Mouse (Mus musculus) hindbrain, embryonic 15.5 days (tissue): ENCODE data around the gene Smoc1. TPM values are rescaled to one million over a fixed set of nuclear protein-coding genes. Genes with fewer than 3 reads are reported as not detected.

Experiments used
- ATAC-seq: fragments of 200-750 bp; cut with Nextera tagmentation; 2 replicates; pipeline ENCODE4 v1.8.0; 2017; ENCODE audit warnings: low read depth, moderate number of reproducible peaks, moderate TSS enrichment; ENCODE audit not compliant: low FRiP score
- H3K27ac ChIP-seq: fragments of 300-500 bp; sonication (generic); replicated peaks from 2 replicates; pipeline ENCODE4 v1.5.1; 2015; ENCODE audit warnings: mild to moderate bottlenecking, inconsistent platforms
- H3K27me3 ChIP-seq: fragments of 300-500 bp; sonication (generic); 2 replicates; pipeline ENCODE4 v1.6.1; 2015; ENCODE audit warnings: control low read depth, inconsistent platforms
- H3K36me3 ChIP-seq: fragments of 300-500 bp; sonication (generic); 2 replicates; pipeline ENCODE4 v1.6.1; 2015; ENCODE audit warnings: control low read depth, inconsistent platforms
- H3K4me1 ChIP-seq: fragments of 300-500 bp; sonication (generic); replicated peaks from 2 replicates; pipeline ENCODE4 v1.6.1; 2015; ENCODE audit warnings: control low read depth, inconsistent platforms
- H3K4me2 ChIP-seq: fragments of 300-500 bp; sonication (generic); 2 replicates; pipeline ENCODE4 v1.6.1; 2015; ENCODE audit warnings: moderate library complexity, mild to moderate bottlenecking, inconsistent platforms
- H3K4me3 ChIP-seq: fragments of 300-500 bp; sonication (generic); 2 replicates; pipeline ENCODE4 v1.5.1; 2015; ENCODE audit warnings: mild to moderate bottlenecking, inconsistent platforms
- H3K9ac ChIP-seq: fragments of 300-500 bp; sonication (generic); 2 replicates; pipeline ENCODE4 v1.6.1; 2015; ENCODE audit warnings: inconsistent platforms
- H3K9me3 ChIP-seq: fragments of 300-500 bp; sonication (generic); 2 replicates; pipeline ENCODE4 v1.6.1; 2016; ENCODE audit warnings: control low read depth, inconsistent platforms
- WGBS: fragments of 180-500 bp; shearing (Covaris S2); methylation state at CpG from one replicate; pipeline ENCODE4 v1.1.7; 2015; 5-methylcytosine and 5-hydroxymethylcytosine counted together
- polyA plus RNA-seq: library from polyadenylated mRNA; unstranded; fragments of >200 nt; fragmentation: Nextera tagmentation; extraction: Ambion mirVana; gene quantifications from 2 replicates; pipeline ENCODE4 v1.2.1, GENCODE M21; 2015

Smoc1 gene
- polyA plus RNA-seq, 1 experiment from 2014 or later, result 37.7 TPM

DNA sequence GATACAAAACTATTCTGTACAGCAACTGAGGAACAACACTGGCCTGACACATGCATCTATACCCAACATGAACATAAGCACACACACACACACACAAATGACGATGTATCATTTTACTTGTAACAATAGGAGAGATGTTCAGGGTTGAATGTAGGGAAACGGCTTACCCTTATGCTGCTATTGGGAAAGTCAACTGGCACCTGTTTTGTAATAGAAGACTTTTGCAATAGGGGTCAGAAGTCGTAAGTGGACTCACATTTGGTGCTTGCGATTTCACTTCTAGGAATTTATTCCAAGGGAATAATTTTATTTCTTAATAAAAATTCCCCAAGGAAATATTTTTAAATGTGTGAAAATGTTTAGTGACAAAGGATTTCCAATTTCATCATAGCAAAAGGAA lies 85.7 kb downstream of the Smoc1 start:
- no peak overlapping the region for H3K27ac ChIP-seq
- ATAC-seq, result no peak
- H3K4me1 ChIP-seq, result peaks cover 14% of the 10 kb centered on the region
- WGBS, result 94% methylated on average over 4 of the region's 4 CpGs
- H3K36me3 ChIP-seq, result no peaks in the 10 kb centered on the region
- H3K27me3 ChIP-seq, result no peaks in the 10 kb centered on the region
- H3K9ac ChIP-seq, result no peak overlapping the region
- no peak overlapping the region for H3K4me3 ChIP-seq
- H3K4me2 ChIP-seq, result no peak overlapping the region
- no peaks in the 10 kb centered on the region for H3K9me3 ChIP-seq

DNA sequence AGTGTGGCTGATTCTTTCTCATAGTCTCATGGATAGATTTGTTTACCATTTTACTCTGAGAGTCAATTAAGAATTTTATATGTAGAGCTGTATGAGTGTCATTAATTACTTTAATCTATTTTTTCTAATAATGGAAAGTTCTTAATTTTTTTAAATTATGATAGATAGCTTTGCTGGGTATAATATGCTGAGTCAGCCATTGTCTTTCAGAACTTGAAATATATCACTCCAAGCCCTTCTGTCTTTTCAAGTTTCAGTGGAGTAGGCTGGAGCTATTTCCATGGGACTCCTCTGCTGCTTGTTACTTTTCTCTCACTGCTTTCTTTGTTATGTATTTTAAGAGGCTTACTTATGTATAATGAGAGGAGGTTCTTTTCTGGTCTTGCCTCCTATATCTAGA lies 93.7 kb downstream of the Smoc1 start:
- ATAC-seq, result no peak
- Histone ChIP-seq H3K27ac (no peak overlapping the region), H3K9ac (no peak overlapping the region), H3K4me3 (no peak overlapping the region), H3K36me3 (no peaks in the 10 kb centered on the region), H3K4me2 (no peak overlapping the region), H3K4me1 (no peaks in the 10 kb centered on the region), H3K27me3 (no peaks in the 10 kb centered on the region), H3K9me3 (no peaks in the 10 kb centered on the region)

DNA sequence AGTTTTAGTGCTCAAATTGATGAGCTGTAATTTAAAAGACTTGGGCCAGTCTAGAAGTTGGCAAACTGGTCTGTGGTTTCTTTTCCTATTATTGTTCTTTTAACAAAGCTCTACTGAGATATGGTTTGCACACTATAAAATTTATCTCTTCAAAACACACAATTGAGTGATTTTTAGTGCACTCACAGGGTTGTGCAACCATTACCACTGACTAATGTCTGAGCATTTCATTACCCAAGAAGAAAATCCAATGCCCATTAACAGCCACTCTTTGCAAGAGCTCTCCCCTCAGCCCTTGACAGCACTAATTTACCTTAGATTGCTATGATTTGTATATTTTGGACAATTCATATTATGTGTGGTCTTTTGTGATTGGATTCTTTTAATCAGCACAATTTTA lies 97.2 kb downstream of the Smoc1 start:
- H3K9ac ChIP-seq, result no peak overlapping the region
- H3K27ac ChIP-seq, result no peak overlapping the region
- H3K36me3 ChIP-seq, result no peaks in the 10 kb centered on the region
- no peak overlapping the region for H3K4me2 ChIP-seq
- no peak for ATAC-seq
- H3K4me1 ChIP-seq, result no peaks in the 10 kb centered on the region
- no peak overlapping the region for H3K4me3 ChIP-seq
- no peaks in the 10 kb centered on the region for H3K9me3 ChIP-seq
- H3K27me3 ChIP-seq, result no peaks in the 10 kb centered on the region

DNA sequence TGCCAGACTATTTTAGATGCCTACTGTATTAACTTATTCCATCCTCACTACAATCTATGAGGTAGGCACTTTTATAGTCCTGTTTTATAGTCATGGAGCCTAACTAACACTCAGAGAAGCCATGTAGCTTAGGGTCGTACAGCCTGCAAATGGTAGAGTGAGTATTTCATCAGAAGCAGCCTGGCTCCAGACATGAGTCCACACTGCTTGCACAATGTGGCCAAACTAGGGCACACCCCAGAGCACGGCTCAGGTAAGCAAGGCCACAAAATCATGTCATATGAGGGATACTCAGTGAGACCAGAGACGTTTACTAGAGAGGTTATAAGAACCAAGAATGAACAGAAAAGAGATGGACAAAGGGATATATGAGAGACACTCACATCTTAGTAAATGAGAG lies 100.2 kb downstream of the Smoc1 start:
- Histone ChIP-seq H3K36me3 (no peaks in the 10 kb centered on the region), H3K9me3 (no peaks in the 10 kb centered on the region), H3K4me3 (no peak overlapping the region), H3K9ac (no peak overlapping the region), H3K27me3 (no peaks in the 10 kb centered on the region), H3K27ac (no peak overlapping the region), H3K4me2 (no peak overlapping the region), H3K4me1 (no peaks in the 10 kb centered on the region)
- ATAC-seq, result no peak
- WGBS, result 89% methylated on average over 3 of the region's 3 CpGs

DNA sequence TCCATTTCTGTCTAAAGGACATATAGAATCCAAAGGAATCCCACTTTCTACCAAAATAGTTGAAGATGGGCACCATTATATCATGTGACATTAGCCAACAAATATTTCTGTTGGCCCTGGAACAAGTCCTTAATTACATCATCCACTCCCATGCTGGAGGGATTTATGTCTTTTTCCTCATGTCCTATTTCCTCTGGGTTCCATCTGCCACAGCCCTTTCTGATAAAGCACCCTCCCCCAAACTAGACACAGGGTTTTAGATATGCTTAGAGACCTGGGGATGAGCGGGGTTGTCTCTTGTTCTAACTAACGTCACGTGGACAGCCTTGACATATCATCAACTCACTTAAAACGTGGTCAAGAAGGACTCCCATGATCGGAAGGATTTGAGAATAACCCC lies 102.1 kb downstream of the Smoc1 start:
- Histone ChIP-seq H3K27me3 (no peaks in the 10 kb centered on the region), H3K4me3 (no peak overlapping the region), H3K9me3 (no peaks in the 10 kb centered on the region), H3K27ac (no peak overlapping the region), H3K36me3 (no peaks in the 10 kb centered on the region), H3K4me2 (no peak overlapping the region), H3K4me1 (peaks cover 8% of the 10 kb centered on the region; the same call in 1 of the 2 replicates), H3K9ac (no peak overlapping the region)
- ATAC-seq, result no peak
- 91% methylated on average over 5 of the region's 5 CpGs for WGBS

DNA sequence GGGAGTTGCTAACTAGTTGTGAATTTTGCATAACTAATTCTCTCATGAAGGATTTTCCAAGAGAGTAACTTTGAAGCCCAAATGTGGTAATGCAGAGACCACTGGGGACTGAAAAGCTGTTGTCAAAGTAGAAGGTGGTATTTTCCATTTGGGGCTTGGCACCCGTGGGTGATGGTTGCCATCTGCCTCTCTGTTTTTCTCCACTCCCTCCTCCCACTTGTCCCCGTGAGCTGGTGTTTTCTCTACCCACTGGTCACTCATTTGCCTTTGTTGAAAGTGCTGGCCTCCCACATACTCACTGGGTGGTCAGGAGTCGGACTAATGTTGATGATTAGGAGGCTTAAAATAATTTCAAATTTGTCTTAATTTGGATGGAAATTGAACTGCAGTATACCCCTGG lies 104.1 kb downstream of the Smoc1 start:
- WGBS, result 62% methylated on average over 3 of the region's 3 CpGs

DNA sequence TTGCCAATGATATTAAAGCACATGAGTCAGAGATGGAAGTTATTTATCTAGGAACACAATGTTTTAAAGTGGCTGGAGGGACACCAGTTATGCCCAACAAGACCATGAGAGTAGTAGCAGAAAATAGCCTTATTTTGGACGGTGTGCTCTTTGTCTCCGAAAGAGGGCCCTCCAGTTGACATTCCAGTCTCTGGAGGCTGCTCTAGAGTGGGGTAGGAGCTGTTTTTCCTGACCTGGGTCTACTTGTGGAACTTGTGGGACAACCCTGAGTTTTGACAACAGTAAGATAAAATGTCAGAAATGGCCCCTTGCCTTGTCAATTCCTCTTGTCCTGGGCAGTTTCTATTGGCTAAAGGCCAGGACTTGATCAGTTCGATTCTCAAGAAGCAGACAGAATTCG lies 104.5 kb downstream of the Smoc1 start:
- Histone ChIP-seq H3K9ac (no peak overlapping the region), H3K4me3 (no peak overlapping the region), H3K4me1 (peaks cover 18% of the 10 kb centered on the region), H3K9me3 (no peaks in the 10 kb centered on the region), H3K36me3 (no peaks in the 10 kb centered on the region), H3K4me2 (no peak overlapping the region), H3K27me3 (no peaks in the 10 kb centered on the region), H3K27ac (no peak overlapping the region)
- 77% methylated on average over 4 of the region's 4 CpGs for WGBS
- ATAC-seq, result no peak

More for the DNA sequence above, 104.1 kb downstream of the Smoc1 start:
- H3K36me3 ChIP-seq, result no peaks in the 10 kb centered on the region
- peaks cover 18% of the 10 kb centered on the region for H3K4me1 ChIP-seq
- no peaks in the 10 kb centered on the region for H3K27me3 ChIP-seq
- no peak overlapping the region for H3K9ac ChIP-seq
- ATAC-seq, result no peak
- H3K9me3 ChIP-seq, result no peaks in the 10 kb centered on the region
- H3K4me2 ChIP-seq, result no peak overlapping the region
- no peak overlapping the region for H3K27ac ChIP-seq
- H3K4me3 ChIP-seq, result no peak overlapping the region

DNA sequence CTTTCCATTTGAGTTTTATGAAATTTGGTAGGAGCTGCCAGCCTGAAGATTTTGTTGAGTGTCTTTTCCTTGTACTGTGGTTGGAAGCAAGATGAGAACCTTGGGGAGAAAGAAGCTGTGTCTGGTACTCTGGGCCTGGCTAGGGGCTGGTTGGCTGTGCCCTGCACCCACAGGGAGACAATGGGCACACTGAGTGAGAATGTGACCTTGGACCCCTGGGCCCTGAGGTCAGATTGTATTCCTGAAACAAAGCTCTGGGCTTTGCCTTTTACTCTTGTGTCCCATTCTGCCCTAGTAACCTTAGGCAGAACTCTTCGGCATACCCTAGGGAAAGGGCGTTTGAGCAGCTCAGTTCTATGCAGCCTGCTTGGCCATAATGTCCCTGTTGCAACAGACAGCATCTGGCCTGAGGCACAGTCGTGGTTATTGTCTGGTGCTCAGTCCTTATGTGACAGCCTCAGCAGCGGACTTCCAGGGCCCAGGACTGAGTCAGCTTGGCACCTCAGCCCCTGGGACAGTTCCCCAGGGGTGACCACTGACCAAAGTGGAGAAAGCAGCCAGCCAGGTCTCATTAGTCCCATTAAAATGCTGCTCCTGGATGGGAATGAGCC lies 106.6 kb downstream of the Smoc1 start:
- Histone ChIP-seq H3K27me3 (no peaks in the 10 kb centered on the region), H3K4me3 (no peak overlapping the region), H3K36me3 (no peaks in the 10 kb centered on the region), H3K27ac (0 out of 2 replicates have a peak overlapping the region, but pooled peaks have one; percentile 8), H3K4me1 (peaks cover 18% of the 10 kb centered on the region), H3K4me2 (no peak overlapping the region), H3K9me3 (no peaks in the 10 kb centered on the region), H3K9ac (no peak overlapping the region)
- 28% methylated on average over 4 of the region's 4 CpGs for WGBS
- no peak for ATAC-seq

DNA sequence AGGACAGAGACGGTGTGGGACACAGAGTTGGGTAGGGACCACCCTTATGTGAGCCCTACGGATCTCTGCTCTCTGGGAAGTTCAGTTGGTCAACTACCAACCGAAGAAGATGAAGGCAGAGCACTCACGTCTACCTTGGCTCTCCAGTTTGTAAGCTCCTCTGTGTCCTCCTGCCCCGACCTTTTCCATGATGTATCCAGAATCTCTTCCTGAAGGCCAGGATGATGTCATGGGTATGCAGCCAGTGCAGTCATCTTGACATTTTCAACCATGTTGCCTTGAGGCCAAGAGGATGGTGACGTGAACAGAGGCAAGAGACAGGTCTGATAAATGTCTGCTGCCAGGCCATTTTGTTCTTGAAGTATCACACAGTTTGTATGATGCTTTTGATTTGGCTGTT lies 111.6 kb downstream of the Smoc1 start:
- 94% methylated on average over 6 of the region's 6 CpGs for WGBS
- Histone ChIP-seq H3K4me1 (peaks cover 27% of the 10 kb centered on the region), H3K36me3 (no peaks in the 10 kb centered on the region), H3K4me3 (no peak overlapping the region), H3K27ac (no peak overlapping the region), H3K4me2 (no peak overlapping the region), H3K9ac (no peak overlapping the region), H3K27me3 (no peaks in the 10 kb centered on the region), H3K9me3 (no peaks in the 10 kb centered on the region)
- ATAC-seq, result no peak

DNA sequence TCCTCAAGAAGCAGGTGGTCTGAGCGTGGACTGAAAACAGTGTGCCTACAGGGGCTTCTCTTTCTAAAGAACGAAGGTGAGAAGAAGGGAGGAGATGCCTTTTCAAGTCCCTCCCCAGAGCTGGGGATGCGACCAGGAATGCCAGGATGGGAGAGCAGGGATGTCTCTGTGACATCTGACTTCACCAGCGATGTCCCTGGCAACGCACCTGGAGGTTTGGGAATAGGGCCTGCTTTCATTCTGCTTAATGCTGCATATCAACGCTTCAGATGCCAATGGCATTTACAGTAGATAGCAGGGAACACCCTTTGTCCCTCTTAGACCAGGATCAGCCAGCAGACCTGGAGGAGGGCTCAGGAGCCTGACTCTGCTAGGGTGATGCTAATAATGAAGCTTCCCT lies 112.9 kb downstream of the Smoc1 start:
- H3K36me3 ChIP-seq, result no peaks in the 10 kb centered on the region
- H3K27me3 ChIP-seq, result no peaks in the 10 kb centered on the region
- WGBS, result 91% methylated on average over 6 of the region's 6 CpGs
- no peak overlapping the region for H3K27ac ChIP-seq
- no peak for ATAC-seq
- no peaks in the 10 kb centered on the region for H3K9me3 ChIP-seq
- no peak overlapping the region for H3K4me2 ChIP-seq
- H3K4me1 ChIP-seq, result peaks cover 16% of the 10 kb centered on the region
- no peak overlapping the region for H3K4me3 ChIP-seq
- no peak overlapping the region for H3K9ac ChIP-seq

DNA sequence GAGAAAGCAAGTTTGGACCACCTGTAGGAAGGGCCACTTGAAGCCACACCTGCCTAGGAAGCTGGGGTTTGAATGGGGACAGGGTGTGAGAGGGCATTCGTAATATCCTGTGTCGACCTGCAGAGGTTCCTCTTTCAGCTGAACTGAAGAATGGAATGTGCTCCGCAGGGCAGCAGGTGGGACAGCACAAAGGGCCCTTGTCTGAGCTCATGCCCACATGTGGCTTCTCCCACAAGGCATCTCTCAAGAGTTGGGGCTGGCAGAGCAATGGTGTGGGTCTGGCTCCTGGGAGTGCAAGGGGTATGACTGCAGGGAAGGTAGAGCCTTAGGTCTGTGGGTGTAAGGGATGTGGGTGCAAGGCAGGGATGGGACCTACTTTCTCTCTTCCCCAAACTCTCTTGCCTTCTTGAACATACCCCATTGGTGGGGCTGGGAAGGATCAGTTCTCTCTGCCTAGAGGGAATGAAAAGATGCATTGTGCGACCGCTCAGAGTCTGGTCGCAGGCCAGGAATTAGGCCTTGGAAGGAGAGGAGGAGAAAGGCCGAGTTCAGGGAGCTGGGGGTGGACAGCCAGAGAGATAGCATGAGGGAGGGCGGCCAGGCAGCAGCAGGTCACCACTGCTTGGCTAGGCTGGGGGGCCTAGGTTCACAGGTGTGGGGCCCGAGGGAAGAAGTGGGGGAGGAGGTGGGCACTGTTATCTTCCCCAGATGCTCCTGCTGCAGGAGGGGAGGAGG lies 114.2 kb downstream of the Smoc1 start:
- no peak overlapping the region for H3K4me3 ChIP-seq
- no peak overlapping the region for H3K9ac ChIP-seq
- H3K4me1 ChIP-seq, result peaks cover 11% of the 10 kb centered on the region
- no peaks in the 10 kb centered on the region for H3K36me3 ChIP-seq
- H3K27ac ChIP-seq, result peak overlapping the region; percentile 71
- 37% methylated on average over 9 of the region's 9 CpGs for WGBS
- H3K27me3 ChIP-seq, result no peaks in the 10 kb centered on the region
- ATAC-seq, result peak; percentile 80
- H3K4me2 ChIP-seq, result no peak overlapping the region
- H3K9me3 ChIP-seq, result no peaks in the 10 kb centered on the region

DNA sequence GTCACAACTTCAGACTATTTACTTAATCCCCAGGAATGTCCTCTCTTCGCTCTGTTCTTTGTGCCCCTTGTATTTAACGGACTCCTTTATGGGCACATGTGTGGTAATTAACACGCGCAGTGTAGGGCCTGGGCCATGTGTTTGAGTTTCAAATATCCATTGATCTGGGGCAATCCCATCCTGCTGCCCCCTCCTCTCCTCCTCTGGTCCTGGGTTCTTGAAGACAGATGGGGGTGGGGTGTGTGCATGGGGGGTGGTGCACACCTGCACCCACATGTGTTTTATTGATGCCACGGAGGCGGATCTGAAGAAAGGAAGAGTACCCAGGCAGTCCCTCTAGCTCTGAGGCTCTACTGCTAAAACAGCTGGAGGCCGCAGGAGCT lies 114.7 kb downstream of the Smoc1 start:
- H3K36me3 ChIP-seq, result no peaks in the 10 kb centered on the region
- 60% methylated on average over 7 of the region's 7 CpGs for WGBS
- H3K4me1 ChIP-seq, result peaks cover 11% of the 10 kb centered on the region
- no peak overlapping the region for H3K9ac ChIP-seq
- H3K4me2 ChIP-seq, result no peak overlapping the region
- H3K4me3 ChIP-seq, result no peak overlapping the region
- peak overlapping the region; percentile 71 for H3K27ac ChIP-seq
- no peaks in the 10 kb centered on the region for H3K9me3 ChIP-seq
- ATAC-seq, result peak; percentile 31; the same call in 1 of the 2 replicates
- no peaks in the 10 kb centered on the region for H3K27me3 ChIP-seq

DNA sequence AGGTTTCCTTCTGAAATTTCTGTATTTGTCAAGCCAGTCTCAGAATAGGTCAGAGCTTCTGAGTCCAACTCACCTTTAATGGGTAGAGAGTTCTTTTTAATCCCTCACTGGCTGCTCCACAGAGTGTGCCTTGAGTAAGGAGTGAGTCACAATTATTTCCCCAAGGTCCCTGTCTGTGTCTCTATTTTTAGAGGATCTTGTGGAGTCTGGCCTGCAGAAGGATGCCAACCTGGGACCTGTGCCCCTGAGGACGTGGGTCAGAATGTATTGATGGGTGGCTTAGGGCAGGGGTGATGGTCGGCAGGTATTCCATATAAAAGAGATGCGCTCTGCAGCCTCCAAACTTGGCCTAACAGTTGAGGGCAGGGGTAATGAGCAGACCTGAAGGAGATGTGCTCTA lies 115.6 kb downstream of the Smoc1 start:
- no peak overlapping the region for H3K27ac ChIP-seq
- no peaks in the 10 kb centered on the region for H3K9me3 ChIP-seq
- no peaks in the 10 kb centered on the region for H3K27me3 ChIP-seq
- WGBS, result 95% methylated on average over 3 of the region's 3 CpGs
- no peak for ATAC-seq
- H3K36me3 ChIP-seq, result no peaks in the 10 kb centered on the region
- H3K4me3 ChIP-seq, result no peak overlapping the region
- H3K4me2 ChIP-seq, result no peak overlapping the region
- peaks cover 11% of the 10 kb centered on the region for H3K4me1 ChIP-seq
- H3K9ac ChIP-seq, result no peak overlapping the region
